Mouse (Mus musculus) heart, postnatal 0 days (tissue): ENCODE measurements around the gene Pip5kl1.

ENCODE experiments used
- CTCF ChIP-seq: IDR thresholded peaks from 2 replicates; pipeline ENCODE4 v1.5.1; 2016; ENCODE audit warnings: antibody characterized with exemption, control low read depth, low read depth
- EP300 ChIP-seq: IDR thresholded peaks from 2 replicates; pipeline ENCODE4 v1.6.1; 2016; ENCODE audit warnings: antibody characterized with exemption, low read depth

DNA sequence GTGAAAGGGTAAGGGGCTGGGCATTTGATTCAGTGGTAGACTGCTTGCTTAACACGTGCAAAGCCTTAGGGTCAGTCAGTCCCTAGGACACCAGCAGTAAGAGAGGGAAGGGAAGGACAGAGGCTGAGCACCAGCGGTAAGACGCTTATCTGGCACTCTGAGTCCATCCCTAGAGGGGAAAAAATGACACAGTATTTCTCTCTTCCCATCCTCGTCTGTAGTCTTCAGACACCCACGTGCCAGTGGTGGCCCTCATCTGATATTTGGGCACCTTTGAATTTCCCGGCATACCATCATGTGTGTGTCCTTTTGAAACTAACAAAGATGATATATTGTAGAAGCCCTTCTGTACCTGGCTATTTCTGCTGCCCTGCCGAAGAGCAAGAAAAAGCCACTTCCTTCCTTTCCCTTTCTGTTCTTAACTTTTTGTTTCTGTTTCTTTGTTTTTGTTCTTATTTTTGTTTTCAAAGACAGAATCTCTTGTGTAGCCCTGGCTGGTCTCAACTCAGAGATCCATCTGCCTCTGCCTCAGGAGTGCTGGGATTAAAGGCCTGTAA is 20.9 kb upstream of the Pip5kl1 start:
- TF ChIP-seq CTCF (no peak), EP300 (no peak)
